Mouse (Mus musculus) heart, embryonic 11.5 days (tissue): Measurements from ENCODE around the gene Mettl9. TPM values are rescaled to one million over a fixed set of nuclear protein-coding genes. Genes with fewer than 3 reads are reported as not detected.
A peak's percentile ranks its signal among the peaks of the same experiment; 100 is the strongest.

Experiments used
- ATAC-seq: fragments of 200-750 bp; cut with Nextera tagmentation; replicated peaks from 2 replicates; pipeline ENCODE4 v1.8.0; 2017; ENCODE audit warnings: moderate library complexity; ENCODE audit not compliant: insufficient number of reproducible peaks, low FRiP score, low TSS enrichment
- H3K27ac ChIP-seq: fragments of 300-500 bp; sonication (generic); 2 replicates; pipeline ENCODE4 v1.5.1; 2014; ENCODE audit warnings: mild to moderate bottlenecking, low read depth, low read length
- H3K27me3 ChIP-seq: fragments of 300-500 bp; sonication (generic); 2 replicates; pipeline ENCODE4 v1.6.1; 2014; ENCODE audit warnings: mild to moderate bottlenecking, low read length, mixed read lengths; ENCODE audit not compliant: control insufficient read depth, insufficient read depth
- H3K36me3 ChIP-seq: fragments of 300-500 bp; sonication (generic); 2 replicates; pipeline ENCODE4 v1.6.1; 2014; ENCODE audit warnings: mild to moderate bottlenecking, low read length, moderate library complexity, mixed read lengths; ENCODE audit not compliant: control insufficient read depth, insufficient read depth
- H3K4me1 ChIP-seq: fragments of 300-500 bp; sonication (generic); 2 replicates; pipeline ENCODE4 v1.6.1; 2014; ENCODE audit warnings: low read length; ENCODE audit not compliant: control insufficient read depth, insufficient read depth
- H3K4me2 ChIP-seq: fragments of 300-500 bp; sonication (generic); 2 replicates; pipeline ENCODE4 v1.6.1; 2014; ENCODE audit warnings: mild to moderate bottlenecking, moderate library complexity
- H3K4me3 ChIP-seq: fragments of 300-500 bp; sonication (generic); 2 replicates; pipeline ENCODE4 v1.5.1; 2014; ENCODE audit warnings: low read depth, low read length
- H3K9ac ChIP-seq: fragments of 300-500 bp; sonication (generic); 2 replicates; pipeline ENCODE4 v1.6.1; 2014; ENCODE audit warnings: mild to moderate bottlenecking, low read depth, low read length, moderate library complexity
- H3K9me3 ChIP-seq: fragments of 300-500 bp; sonication (generic); replicated peaks from 2 replicates; pipeline ENCODE4 v1.6.1; 2016; ENCODE audit warnings: low read length; ENCODE audit not compliant: control insufficient read depth
- WGBS: fragments of 180-500 bp; shearing (Covaris S2); extraction: QIAGEN DNeasy Blood & Tissue Kit; methylation state at CpG from one replicate; pipeline ENCODE4 v1.1.7; 2014; ENCODE audit not compliant: insufficient replicate concordance; 5-methylcytosine and 5-hydroxymethylcytosine counted together
- polyA plus RNA-seq: library from polyadenylated mRNA; unstranded; fragments of >200 nt; fragmentation: Nextera tagmentation; extraction: Ambion mirVana; gene quantifications from 2 replicates; pipeline ENCODE4 v1.2.1, GENCODE M21; 2014

Mettl9 gene
- polyA plus RNA-seq, 1 experiment from 2014 or later = 124 TPM

- Histone ChIP-seq H3K27me3 (no peaks in the 10 kb centered on the region), H3K9me3 (no peaks in the 10 kb centered on the region), H3K4me1 (0 out of 2 replicates have a peak, but pooled peaks cover 5% of the 10 kb centered on the region), H3K27ac (no peak overlapping the region), H3K4me2 (no peak overlapping the region), H3K9ac (no peak overlapping the region), H3K4me3 (no peak overlapping the region), H3K36me3 (no peaks in the 10 kb centered on the region)
- no peak for ATAC-seq
- 81% methylated on average over 7 of the region's 7 CpGs for WGBS
These were observed 56.5 kb downstream of the Mettl9 start for GRCm38 (mm10) chr7:121090748-121091147.

- H3K27ac ChIP-seq = no peak overlapping the region
- 70% methylated on average over 4 of the region's 4 CpGs for WGBS
- no peak for ATAC-seq
These were observed 58.8 kb downstream of the Mettl9 start for GRCm38 (mm10) chr7:121093026-121093425.

GRCm38 (mm10) chr7:121098614-121099389, 64.6 kb downstream of the Mettl9 start:
- H3K9me3 ChIP-seq = no peaks in the 10 kb centered on the region
- H3K27me3 ChIP-seq = peaks cover 3% of the 10 kb centered on the region; the same call in 1 of the 2 replicates
- ATAC-seq = no peak
- no peak overlapping the region for H3K4me2 ChIP-seq
- H3K36me3 ChIP-seq = no peaks in the 10 kb centered on the region
- H3K27ac ChIP-seq = no peak overlapping the region
- H3K9ac ChIP-seq = no peak overlapping the region
- no peaks in the 10 kb centered on the region for H3K4me1 ChIP-seq
- no peak overlapping the region for H3K4me3 ChIP-seq
- WGBS = 67% methylated on average over 8 of the region's 10 CpGs

More at GRCm38 (mm10) chr7:121093026-121093425, 58.8 kb downstream of the Mettl9 start:
- Histone ChIP-seq H3K4me1 (no peaks in the 10 kb centered on the region), H3K4me2 (no peak overlapping the region), H3K36me3 (no peaks in the 10 kb centered on the region), H3K9me3 (no peaks in the 10 kb centered on the region), H3K4me3 (no peak overlapping the region), H3K9ac (no peak overlapping the region), H3K27me3 (no peaks in the 10 kb centered on the region)

GRCm38 (mm10) chr7:121107851-121108250, 73.6 kb downstream of the Mettl9 start:
- no peaks in the 10 kb centered on the region for H3K9me3 ChIP-seq
- no peak overlapping the region for H3K27ac ChIP-seq
- no peak overlapping the region for H3K9ac ChIP-seq
- H3K4me2 ChIP-seq = no peak overlapping the region
- no peaks in the 10 kb centered on the region for H3K36me3 ChIP-seq
- peaks cover 4% of the 10 kb centered on the region; the same call in 1 of the 2 replicates for H3K4me1 ChIP-seq
- WGBS = 44% methylated on average over 3 of the region's 3 CpGs
- H3K4me3 ChIP-seq = no peak overlapping the region
- ATAC-seq = no peak
- no peaks in the 10 kb centered on the region for H3K27me3 ChIP-seq

- Histone ChIP-seq H3K36me3 (no peaks in the 10 kb centered on the region), H3K4me3 (no peak overlapping the region), H3K27me3 (no peaks in the 10 kb centered on the region), H3K27ac (peak overlapping the region; percentile 46; the same call in 1 of the 2 replicates), H3K4me2 (no peak overlapping the region; the same call in 1 of the 2 replicates), H3K9me3 (no peaks in the 10 kb centered on the region), H3K9ac (no peak overlapping the region), H3K4me1 (peaks cover 4% of the 10 kb centered on the region; the same call in 1 of the 2 replicates)
- no peak for ATAC-seq
- WGBS = 28% methylated on average over 3 of the region's 3 CpGs
These were observed 77.1 kb downstream of the Mettl9 start for GRCm38 (mm10) chr7:121111321-121111720.

- WGBS = 51% methylated on average over 3 of the region's 3 CpGs
- Histone ChIP-seq H3K4me3 (no peak overlapping the region), H3K4me2 (no peak overlapping the region), H3K27ac (no peak overlapping the region), H3K27me3 (no peaks in the 10 kb centered on the region), H3K36me3 (no peaks in the 10 kb centered on the region), H3K4me1 (peaks cover 4% of the 10 kb centered on the region; the same call in 1 of the 2 replicates), H3K9me3 (no peaks in the 10 kb centered on the region), H3K9ac (no peak overlapping the region)
- no peak for ATAC-seq
These were observed 77.5 kb downstream of the Mettl9 start for GRCm38 (mm10) chr7:121111762-121112161.

- no peak overlapping the region for H3K27ac ChIP-seq
- no peaks in the 10 kb centered on the region for H3K9me3 ChIP-seq
- no peaks in the 10 kb centered on the region for H3K4me1 ChIP-seq
- ATAC-seq = peak; percentile 22; the same call in 1 of the 2 replicates
- H3K36me3 ChIP-seq = no peaks in the 10 kb centered on the region
- H3K9ac ChIP-seq = no peak overlapping the region
- no peaks in the 10 kb centered on the region; the same call in 1 of the 2 replicates for H3K27me3 ChIP-seq
- 14% methylated on average over 10 of the region's 10 CpGs for WGBS
- H3K4me3 ChIP-seq = no peak overlapping the region
- H3K4me2 ChIP-seq = no peak overlapping the region
These were observed 86.0 kb downstream of the Mettl9 start for GRCm38 (mm10) chr7:121120143-121120818.
